Mouse (Mus musculus) testis, adult 2 months (tissue): ENCODE measurements around the gene Zfp655.

Source experiments
- CTCF ChIP-seq: fragments of 200-500 bp; IDR thresholded peaks from 2 replicates; pipeline ENCODE4 v1.5.1; 2012; ENCODE audit warnings: low read depth, mild to moderate bottlenecking, inconsistent platforms, low read length, moderate library complexity; ENCODE audit not compliant: control insufficient read depth, insufficient read depth, insufficient replicate concordance
- POLR2A ChIP-seq: fragments of 200-500 bp; IDR thresholded peaks from 2 replicates; pipeline ENCODE4 v1.6.1; 2012; ENCODE audit warnings: low read depth, mild to moderate bottlenecking, inconsistent platforms, low read length, moderate library complexity; ENCODE audit not compliant: control insufficient read depth

- TF ChIP-seq CTCF: no peak
- no peak for TF ChIP-seq POLR2A
Measured at GRCm38 (mm10) chr5:145189416-145189815, 42.1 kb upstream of the Zfp655 start.
